Mouse (Mus musculus) CH12F3 (cell line): ENCODE results near the gene Cyb5d1.
"Not testable (repeated sequence)": the region's sequence is repeated elsewhere in the genome, so short reads cannot be mapped to it uniquely, and the experiment has no call there.

Experiments used
- in situ Hi-C: fragments of 300-500 bp; cut with MboI; formaldehyde crosslinking; loops from 2 replicates; pipeline ENCODE4 v1.14.3; 2020; ENCODE audit warnings: low sequenced_read_pairs

Gene Cyb5d1

DNA sequence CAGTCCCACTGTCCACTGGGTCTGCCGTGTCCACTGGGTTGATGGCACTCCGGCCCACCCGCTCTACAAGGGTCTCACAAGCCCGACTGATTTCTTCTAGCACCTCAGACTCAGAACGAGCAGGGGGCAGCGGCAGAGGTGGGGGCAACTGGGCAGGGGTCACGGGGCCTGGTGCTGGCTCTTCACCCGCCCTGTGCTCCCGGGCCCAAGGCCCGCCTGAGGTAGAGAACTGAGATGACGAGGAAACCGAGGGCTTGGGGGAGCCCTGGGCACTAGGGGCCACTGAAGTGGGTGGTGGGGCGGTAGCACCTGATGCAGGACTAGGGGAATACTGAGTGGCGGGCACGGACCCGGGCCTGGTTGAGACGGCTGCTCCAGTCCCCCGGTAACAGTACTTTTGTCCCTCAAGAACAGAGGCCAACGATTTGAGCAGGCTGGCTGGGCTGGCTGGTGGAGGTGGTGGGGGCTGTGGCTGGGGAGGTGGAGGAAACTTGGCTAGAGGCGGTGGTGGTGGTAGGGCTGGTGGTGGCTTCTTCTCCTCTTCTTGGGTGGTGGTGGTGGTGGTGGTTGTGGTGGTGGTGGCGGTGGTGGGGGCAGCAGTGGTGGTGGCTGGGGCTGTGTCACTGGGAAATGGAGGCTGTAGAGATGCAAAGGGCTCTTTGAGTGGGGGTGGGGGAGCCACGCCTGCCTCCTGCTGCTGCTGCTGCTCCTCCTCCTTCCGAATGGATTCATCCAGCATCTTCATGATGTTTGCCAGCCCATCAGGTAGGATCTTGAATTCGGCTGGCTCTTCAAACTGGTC is 9.4 kb upstream of the Cyb5d1 start:
- in situ Hi-C loops = no loop called here

DNA sequence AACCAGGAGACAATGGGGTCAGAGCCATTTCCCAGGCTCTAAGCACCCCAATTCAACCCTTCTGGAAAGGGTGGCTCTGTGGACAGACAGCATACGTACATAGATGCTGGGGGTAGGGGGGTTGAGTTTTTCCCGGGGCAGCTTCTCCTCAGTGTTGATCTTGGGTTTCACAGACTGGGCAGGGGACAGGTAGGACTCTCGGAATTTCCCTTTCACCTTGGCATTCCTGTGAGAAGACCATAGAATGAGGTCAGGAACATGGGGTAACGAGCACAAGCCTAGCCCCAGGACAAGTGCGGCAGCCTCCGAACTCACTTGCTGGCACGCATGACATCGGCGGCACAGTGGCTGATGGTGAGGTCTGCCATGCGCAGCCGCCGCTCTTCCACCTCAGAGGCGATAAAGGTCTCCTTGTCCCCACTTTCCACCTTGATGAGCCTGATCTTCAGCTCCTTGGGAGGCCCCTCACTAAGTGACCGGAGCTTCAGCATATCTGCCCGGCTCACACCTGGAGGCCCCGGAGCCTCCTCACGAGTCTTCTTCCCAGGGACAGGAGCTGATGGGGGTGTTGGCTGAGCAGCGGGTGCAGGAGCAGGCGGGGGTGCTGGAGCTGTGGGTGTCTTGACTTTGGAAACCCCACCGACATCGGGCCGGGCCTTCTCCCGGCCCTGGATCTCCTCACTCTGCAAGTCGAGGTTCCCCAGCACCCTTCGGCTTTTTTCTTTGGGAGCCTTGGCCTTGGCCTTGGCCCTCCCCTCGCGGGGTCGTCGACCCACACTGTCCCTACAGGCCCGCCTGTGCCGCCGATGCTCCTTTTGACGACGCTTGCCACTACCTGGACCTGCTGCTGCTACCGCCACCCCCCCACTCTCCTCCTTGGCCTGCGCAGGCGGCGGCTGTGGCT is 8.5 kb upstream of the Cyb5d1 start:
- in situ Hi-C loops = no loop called here

- in situ Hi-C loops = no loop called here
Observed at GRCm38 (mm10) chr11:69401987-69402386, 6.6 kb upstream of the Cyb5d1 start.

DNA sequence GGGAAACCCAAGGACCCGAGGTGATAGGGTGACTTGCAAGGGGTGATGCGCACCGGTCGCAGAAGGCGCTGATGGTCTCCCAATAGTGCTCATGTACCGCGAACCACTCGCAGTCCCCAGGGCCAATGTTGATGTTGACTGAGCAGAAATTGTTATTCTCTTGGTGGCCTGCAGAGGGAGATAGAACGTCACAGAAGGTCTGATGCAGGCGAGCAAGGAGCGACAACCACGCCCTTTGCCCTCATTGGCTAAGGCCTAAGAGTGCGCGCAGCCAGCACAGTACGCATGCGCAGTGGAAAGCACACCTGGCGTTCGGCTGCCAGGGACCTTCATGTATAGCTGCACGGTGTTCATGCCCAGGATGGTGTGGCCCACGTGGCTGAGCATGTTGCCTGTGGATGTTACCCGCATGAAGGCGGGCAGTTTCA is 5.8 kb upstream of the Cyb5d1 start:
- in situ Hi-C loops = no loop called here

DNA sequence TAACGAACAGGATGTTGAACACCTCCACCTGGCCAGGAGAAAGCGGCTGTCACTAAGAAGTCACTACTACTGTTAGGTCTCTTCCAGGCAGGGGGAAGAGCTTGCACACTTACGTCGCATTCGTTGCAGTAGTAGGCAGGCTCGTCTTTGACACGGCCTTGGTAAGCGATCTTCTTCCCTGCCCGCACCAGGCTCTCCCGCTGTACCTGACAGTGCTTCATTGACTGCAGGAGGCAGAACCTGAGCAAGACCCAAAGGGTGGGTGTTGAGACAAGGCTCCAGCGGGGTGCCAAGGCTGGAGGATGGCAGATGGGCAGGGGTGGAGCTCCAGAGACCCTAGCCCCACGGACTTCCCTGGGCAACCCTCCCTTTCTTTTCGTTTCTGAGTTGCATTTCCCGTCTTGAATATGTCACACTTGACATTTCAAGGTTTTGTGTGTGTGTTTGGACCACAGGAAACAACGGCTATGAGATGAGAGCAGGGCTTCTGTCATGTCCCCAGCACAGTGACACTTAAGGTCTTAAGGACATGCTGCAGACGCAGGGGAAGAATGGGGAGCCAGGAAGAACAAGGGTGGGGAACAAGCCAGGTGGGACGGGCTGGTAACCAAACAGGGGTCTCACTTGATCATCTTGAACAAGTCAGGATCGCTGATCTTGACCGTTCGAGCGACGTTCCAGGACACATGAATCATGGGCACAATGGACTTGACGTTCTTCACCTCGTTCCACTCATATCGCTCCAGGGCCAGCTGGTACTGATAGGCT is 4.8 kb upstream of the Cyb5d1 start:
- in situ Hi-C loops = no loop called here

GRCm38 (mm10) chr11:69399201-69400082 is 4.0 kb upstream of the Cyb5d1 start:
- in situ Hi-C loops = no loop called here

GRCm38 (mm10) chr11:69398486-69399200 is 3.2 kb upstream of the Cyb5d1 start:
- in situ Hi-C loops = no loop called here

- in situ Hi-C loops = no loop called here
Observed at GRCm38 (mm10) chr11:69398059-69398458, 2.6 kb upstream of the Cyb5d1 start, which contains the start of gene Tmem88. Gene Tmem88 (minus strand): TSS chr11:69398234.

- in situ Hi-C loops = no loop called here
Observed at GRCm38 (mm10) chr11:69397581-69398057, 2.2 kb upstream of the Cyb5d1 start.

DNA sequence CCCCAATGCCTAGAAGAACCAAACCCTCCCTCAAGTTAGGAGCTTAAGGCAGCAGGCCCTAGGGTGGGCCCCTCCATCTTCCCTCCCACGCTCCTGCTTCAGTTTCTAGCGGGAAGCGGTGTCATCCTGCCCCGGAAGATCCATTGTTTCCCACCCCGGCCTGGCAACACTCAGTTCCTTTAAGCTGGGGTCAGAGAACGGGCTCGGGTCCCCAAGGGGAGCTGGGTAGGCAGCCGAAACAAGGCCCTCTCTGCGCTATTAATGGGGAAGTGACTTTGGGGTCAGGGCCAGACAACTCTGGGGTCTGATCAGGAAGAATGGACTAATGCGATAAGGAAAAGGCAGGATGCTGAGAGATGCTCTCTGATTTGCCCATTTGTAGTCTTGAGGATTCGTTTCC is 1.3 kb upstream of the Cyb5d1 start:
- in situ Hi-C loops = no loop called here

- in situ Hi-C loops = no loop called here
Observed at GRCm38 (mm10) chr11:69395634-69396373, 373 bp upstream of the Cyb5d1 start.

DNA sequence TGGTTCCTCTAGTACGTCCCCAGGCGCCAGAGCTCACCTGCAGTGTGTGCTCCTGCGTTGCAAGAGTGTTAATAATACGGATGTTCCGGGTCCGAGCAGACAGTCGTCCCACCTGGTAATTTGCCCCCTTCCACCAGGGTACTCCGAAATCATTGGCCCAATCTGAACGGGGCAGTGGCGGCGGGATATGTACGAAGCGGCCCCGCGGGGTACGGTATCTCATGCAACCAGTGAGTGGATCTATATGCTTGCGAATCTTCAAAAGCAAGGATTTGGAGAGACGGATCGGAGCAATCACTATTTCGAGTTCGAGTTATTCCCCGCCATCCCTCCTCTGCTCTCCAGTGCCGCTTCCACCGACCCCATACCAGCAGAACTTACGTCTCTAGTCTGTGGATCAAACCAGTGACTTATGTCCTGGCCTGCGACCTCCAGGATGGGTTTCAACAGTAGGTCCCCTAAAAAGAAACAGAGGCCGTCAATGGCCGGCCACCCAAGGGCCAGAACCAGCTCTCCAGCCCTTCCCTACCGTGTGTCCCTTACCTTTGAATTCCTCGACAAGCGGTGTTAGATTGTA is 752 bp downstream of the Cyb5d1 start:
- in situ Hi-C loops = not testable (repeated sequence)

DNA sequence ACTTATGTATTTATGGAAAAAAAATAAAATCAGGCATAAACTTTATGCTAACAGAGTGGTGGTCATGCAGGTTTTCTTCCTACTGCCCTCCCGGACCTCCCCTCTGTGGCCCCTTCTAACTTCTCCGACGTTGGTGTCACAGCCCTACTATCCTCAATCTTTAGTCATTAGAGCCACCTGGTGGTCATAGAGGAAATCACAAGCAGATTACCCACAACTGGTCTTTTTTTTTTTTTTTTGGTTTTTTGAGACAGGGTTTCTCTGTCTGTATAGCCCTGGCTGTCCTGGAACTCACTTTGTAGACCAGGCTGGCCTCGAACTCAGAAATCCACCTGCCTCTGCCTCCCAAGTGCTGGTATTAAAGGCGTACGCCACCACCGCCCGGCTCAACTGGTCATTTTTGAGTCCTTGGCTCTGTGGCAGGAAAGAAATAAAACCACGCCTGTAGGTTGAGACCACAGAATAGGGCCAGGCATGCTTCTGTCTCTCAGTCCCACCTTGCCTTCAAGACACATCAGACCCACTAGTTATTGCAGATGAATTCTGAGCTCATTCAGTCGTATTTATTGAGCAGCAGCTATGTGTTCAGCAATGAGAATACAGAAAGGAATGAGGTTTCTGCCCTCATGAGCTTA is 4.9 kb downstream of the Cyb5d1 start:
- in situ Hi-C loops = no loop called here

DNA sequence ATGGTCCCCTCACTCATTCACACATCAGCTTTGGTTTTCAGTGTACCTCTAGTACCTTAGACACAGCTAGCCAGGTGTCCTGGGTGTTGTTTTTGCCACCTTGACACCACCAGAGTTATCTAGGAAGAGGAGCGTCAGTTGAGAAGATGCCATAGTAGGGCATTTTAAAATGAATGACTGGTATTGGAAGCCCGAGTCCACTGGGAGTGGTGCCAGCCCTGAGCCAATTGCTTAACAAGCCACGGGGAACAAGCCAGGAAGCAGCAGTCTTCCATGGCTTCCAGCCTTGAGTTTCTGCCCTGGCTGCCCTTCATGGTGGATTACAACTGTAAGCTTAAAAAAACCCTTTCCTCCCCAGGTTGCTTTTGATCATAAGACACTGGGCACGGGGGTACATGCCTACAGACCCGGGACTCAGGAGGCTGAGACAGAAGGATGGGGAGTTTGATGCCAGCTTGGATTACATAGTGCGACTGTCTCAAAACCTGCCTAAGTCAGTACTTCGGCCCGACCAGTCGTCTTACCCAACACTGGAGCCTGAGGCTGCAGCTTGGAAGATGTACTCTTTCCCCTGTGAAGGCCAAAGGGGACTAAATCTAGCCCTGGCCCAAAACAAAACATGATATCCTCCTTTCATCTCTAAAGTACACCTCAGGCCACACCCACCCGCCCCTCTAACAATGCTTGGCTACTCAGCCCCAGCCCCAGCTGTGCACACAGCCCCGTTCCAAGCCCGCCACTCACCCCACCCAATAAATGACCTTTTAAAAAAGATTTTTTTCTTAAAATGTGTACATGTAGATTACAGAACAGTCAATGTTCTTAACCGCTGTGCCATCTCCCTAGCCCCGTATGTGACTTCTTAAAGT is 5.7 kb downstream of the Cyb5d1 start:
- in situ Hi-C loops = no loop called here

GRCm38 (mm10) chr11:69388680-69389079 is 6.8 kb downstream of the Cyb5d1 start:
- in situ Hi-C loops = no loop called here

- in situ Hi-C loops = no loop called here
Observed at GRCm38 (mm10) chr11:69386758-69387157, 8.7 kb downstream of the Cyb5d1 start.

- in situ Hi-C loops = loop anchor here (5.0 kb wide), 1 partner anchor 128 kb away; no protein-coding TSS in a partner anchor
Observed at GRCm38 (mm10) chr11:69384979-69385378, 10.5 kb downstream of the Cyb5d1 start.
